Mouse (Mus musculus) small intestine, adult 2 months (tissue): Measurements from ENCODE around the gene Prg3.

Experiments
- CTCF ChIP-seq: fragments of 200-500 bp; IDR thresholded peaks from 2 replicates; pipeline ENCODE4 v1.5.1; 2012; ENCODE audit warnings: low read depth, mild to moderate bottlenecking, control low read depth, inconsistent platforms, low read length, moderate library complexity, mixed read lengths; ENCODE audit not compliant: insufficient replicate concordance, insufficient read length; ENCODE audit errors: extremely low read depth
- POLR2A ChIP-seq: fragments of 200-500 bp; IDR thresholded peaks from 2 replicates; pipeline ENCODE4 v1.6.1; 2012; ENCODE audit warnings: low read depth, mild to moderate bottlenecking, control low read depth, inconsistent platforms, low read length, moderate library complexity

DNA sequence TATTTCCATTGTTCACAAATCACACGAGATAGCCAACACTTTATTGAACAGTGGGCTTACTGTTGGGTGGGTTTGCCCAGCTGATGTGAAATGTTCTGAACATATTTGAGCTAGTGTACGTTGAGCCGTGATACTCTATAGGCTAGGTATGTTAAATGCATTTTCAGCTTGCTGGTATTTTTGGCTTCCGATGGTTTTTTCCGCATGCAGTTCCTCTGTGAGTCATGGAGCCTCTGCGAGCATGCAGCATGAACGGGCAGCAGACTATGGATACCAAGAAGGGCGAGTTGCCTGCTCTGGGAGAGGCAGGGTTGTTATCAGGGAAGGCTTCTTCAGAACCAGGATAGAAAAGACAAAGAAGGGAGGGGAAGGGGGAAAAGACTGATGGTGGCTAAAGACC, 37.0 kb upstream of the Prg3 start:
- no peak for TF ChIP-seq CTCF
- no peak for TF ChIP-seq POLR2A
